Mouse (Mus musculus): Measurements from ENCODE around the gene Cyp17a1. TPM values are rescaled to one million over a fixed set of nuclear protein-coding genes. Genes with fewer than 3 reads are reported as not detected.
A peak's percentile ranks its signal among the peaks of the same experiment; 100 is the strongest.

Cyp17a1 gene
- 1.6 to 6.0 TPM (median 3.4 TPM) in 3 replicates for total RNA-seq (2017)

- ATAC-seq (replicated peaks; ENCODE audit: insufficient number of reproducible peaks, low FRiP score, low TSS enrichment, poor library complexity, severe bottlenecking) = no peak
Observed at GRCm38 (mm10) chr19:46672766-46673418, at the start of gene Cyp17a1. Gene Cyp17a1 (minus strand): TSS chr19:46673172.

- no peak for ATAC-seq (replicated peaks; ENCODE audit: insufficient number of reproducible peaks, low FRiP score, low TSS enrichment, poor library complexity, severe bottlenecking)
Observed at GRCm38 (mm10) chr19:46718150-46718549, 45.2 kb upstream of the Cyp17a1 start.

GRCm38 (mm10) chr19:46715016-46715415 is 42.0 kb upstream of the Cyp17a1 start:
- ATAC-seq (replicated peaks; ENCODE audit: insufficient number of reproducible peaks, low FRiP score, low TSS enrichment, poor library complexity, severe bottlenecking) = no peak

GRCm38 (mm10) chr19:46714234-46714633 is 41.3 kb upstream of the Cyp17a1 start:
- no peak for ATAC-seq (replicated peaks; ENCODE audit: insufficient number of reproducible peaks, low FRiP score, low TSS enrichment, poor library complexity, severe bottlenecking)

- ATAC-seq (replicated peaks; ENCODE audit: insufficient number of reproducible peaks, low FRiP score, low TSS enrichment, poor library complexity, severe bottlenecking) = no peak
Observed at GRCm38 (mm10) chr19:46710614-46711013, 37.6 kb upstream of the Cyp17a1 start.

GRCm38 (mm10) chr19:46707296-46708151 is 34.6 kb upstream of the Cyp17a1 start, which contains the start of gene As3mt:
Gene As3mt (plus strand): TSS chr19:46707458.
- ATAC-seq (replicated peaks; ENCODE audit: insufficient number of reproducible peaks, low FRiP score, low TSS enrichment, poor library complexity, severe bottlenecking) = peak; percentile 42; the same call in 1 of the 2 replicates

GRCm38 (mm10) chr19:46706540-46707295 is 33.7 kb upstream of the Cyp17a1 start:
- no peak for ATAC-seq (replicated peaks; ENCODE audit: insufficient number of reproducible peaks, low FRiP score, low TSS enrichment, poor library complexity, severe bottlenecking)

- peak; percentile 45 for ATAC-seq (replicated peaks; ENCODE audit: insufficient number of reproducible peaks, low FRiP score, low TSS enrichment, poor library complexity, severe bottlenecking)
Observed at GRCm38 (mm10) chr19:46705779-46706495, 33.0 kb upstream of the Cyp17a1 start.

GRCm38 (mm10) chr19:46701156-46701555 is 28.2 kb upstream of the Cyp17a1 start:
- no peak for ATAC-seq (replicated peaks; ENCODE audit: insufficient number of reproducible peaks, low FRiP score, low TSS enrichment, poor library complexity, severe bottlenecking)

GRCm38 (mm10) chr19:46699011-46699481 is 26.1 kb upstream of the Cyp17a1 start:
- ATAC-seq (replicated peaks; ENCODE audit: insufficient number of reproducible peaks, low FRiP score, low TSS enrichment, poor library complexity, severe bottlenecking) = peak; percentile 80

- ATAC-seq (replicated peaks; ENCODE audit: insufficient number of reproducible peaks, low FRiP score, low TSS enrichment, poor library complexity, severe bottlenecking) = peak; percentile 55
Observed at GRCm38 (mm10) chr19:46697840-46698517, 25.0 kb upstream of the Cyp17a1 start.

GRCm38 (mm10) chr19:46696943-46697342 is 24.0 kb upstream of the Cyp17a1 start:
- no peak for ATAC-seq (replicated peaks; ENCODE audit: insufficient number of reproducible peaks, low FRiP score, low TSS enrichment, poor library complexity, severe bottlenecking)

- ATAC-seq (replicated peaks; ENCODE audit: insufficient number of reproducible peaks, low FRiP score, low TSS enrichment, poor library complexity, severe bottlenecking) = no peak
Observed at GRCm38 (mm10) chr19:46696482-46696881, 23.5 kb upstream of the Cyp17a1 start.

GRCm38 (mm10) chr19:46693146-46693545 is 20.2 kb upstream of the Cyp17a1 start:
- ATAC-seq (replicated peaks; ENCODE audit: insufficient number of reproducible peaks, low FRiP score, low TSS enrichment, poor library complexity, severe bottlenecking) = no peak

GRCm38 (mm10) chr19:46691078-46691477 is 18.1 kb upstream of the Cyp17a1 start:
- ATAC-seq (replicated peaks; ENCODE audit: insufficient number of reproducible peaks, low FRiP score, low TSS enrichment, poor library complexity, severe bottlenecking) = no peak

GRCm38 (mm10) chr19:46690387-46690786 is 17.4 kb upstream of the Cyp17a1 start:
- no peak for ATAC-seq (replicated peaks; ENCODE audit: insufficient number of reproducible peaks, low FRiP score, low TSS enrichment, poor library complexity, severe bottlenecking)

GRCm38 (mm10) chr19:46689460-46690372 is 16.7 kb upstream of the Cyp17a1 start, which contains the start of gene Borcs7:
Gene Borcs7 (plus strand): TSS chr19:46689906.
- ATAC-seq (replicated peaks; ENCODE audit: insufficient number of reproducible peaks, low FRiP score, low TSS enrichment, poor library complexity, severe bottlenecking) = peak; percentile 97
